Mouse (Mus musculus): ENCODE results near the gene BC051019. TPM values are rescaled to one million over a fixed set of nuclear protein-coding genes. Genes with fewer than 3 reads are reported as not detected.
A peak's percentile ranks its signal among the peaks of the same experiment; 100 is the strongest.

The BC051019 gene
- total RNA-seq, 2 experiments from 2014 or later = not detected

DNA sequence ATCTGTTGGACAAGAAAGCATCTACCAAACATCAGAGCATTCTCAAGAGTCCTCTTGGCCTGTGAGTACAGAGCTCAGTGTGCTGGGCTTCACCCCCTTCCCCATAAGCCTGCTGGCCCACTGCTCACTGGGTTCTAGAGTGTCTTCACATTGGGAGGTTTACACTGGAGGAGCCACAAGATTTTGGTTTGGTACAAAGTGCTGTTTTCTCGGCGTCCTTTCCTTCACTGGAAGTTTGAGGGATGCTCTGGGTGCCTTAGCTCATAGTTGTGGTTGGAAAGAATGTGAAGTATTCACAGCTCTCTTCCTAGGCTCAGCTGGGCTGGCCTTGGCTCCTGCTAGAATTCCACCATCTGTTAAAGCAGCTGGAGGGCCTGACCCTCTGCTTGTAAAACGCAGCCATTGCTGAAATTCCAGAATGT, 14.7 kb downstream of the BC051019 start:
- DNase-seq = peak; percentile 78

GRCm38 (mm10) chr7:109707023-109707785, 16.4 kb downstream of the BC051019 start:
- no peak for DNase-seq

DNA sequence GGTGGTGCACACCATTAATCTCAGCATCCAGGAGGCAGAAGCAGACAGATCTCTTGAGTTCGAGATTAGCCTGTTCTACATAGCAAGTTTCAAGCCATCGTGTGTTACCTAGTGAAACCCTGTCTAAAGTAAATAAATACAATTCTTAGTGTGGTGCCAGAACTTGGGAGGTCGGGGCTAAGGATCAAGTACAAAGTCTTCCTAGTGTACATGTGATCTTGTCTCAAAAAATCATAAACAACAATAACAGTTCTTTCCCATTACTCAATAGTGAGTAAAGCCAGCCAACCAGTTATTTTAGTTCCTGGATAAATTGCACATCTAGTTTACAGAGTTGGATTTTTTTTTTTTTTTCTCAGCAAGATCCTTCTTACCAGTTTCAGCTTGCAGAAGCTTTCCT, 19.2 kb downstream of the BC051019 start:
- DNase-seq = no peak

DNA sequence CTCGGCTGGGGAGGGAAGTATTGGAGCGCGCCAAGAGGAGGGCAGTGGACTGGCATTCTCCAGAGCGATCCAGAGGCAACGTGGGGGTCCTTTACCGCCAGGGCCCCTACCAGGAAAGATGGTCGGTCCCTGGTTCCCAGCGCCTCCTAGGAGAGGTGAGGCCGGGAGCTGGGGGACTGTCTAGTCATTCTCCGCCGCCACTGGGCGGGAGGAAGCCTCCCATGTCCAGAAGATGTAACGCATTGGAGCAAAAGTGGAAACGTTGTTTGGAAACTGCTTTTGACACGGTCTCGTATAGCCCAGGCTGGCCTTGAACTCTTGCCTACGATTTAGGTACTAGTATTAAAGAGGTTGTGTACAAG, 19.7 kb downstream of the BC051019 start:
- DNase-seq = no peak

DNA sequence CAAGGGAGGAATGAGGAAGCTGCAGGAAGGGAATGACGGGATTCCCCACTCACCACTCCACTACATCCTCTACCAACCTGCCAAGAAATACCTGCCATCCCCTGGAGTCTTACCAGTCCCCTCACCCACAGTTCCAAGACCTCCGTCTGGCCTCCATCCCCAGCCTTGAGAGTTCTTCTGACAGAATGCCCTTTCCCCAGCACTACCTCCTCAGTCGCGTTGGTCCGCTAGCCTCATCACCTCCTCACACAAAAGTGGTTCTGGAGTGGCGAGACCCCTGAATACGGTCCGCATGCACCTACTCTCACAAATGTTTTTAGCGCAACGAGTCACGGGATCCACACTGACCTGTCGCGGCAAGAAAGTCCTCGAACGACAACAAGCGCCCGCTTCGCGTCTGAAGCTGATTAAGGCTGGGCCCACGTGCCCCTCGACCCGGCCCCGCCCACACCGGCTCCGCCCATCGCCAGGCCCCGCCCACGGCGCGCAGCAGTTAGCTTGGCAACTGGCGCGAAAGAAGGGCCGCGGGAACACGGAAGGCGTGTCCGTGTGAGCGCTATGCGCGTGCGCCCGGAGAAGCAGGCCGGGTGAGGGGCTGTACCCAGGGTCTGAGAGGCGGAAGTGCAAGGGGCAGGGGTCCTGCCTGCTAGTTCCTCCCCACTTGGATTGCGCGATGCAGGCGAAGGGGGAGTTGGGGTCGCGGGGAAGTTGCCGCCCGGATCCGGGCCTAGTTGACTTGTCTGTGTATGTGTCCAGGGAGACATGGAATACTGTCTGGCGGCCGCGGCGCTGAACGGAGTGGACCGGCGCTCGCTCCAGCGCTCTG, 20.2 kb downstream of the BC051019 start, which contains the start of the genes St5 and Akip1:
St5 (minus strand) TSS at position 416 of the 826 bp plus-strand sequence.
Akip1 (plus strand) TSS at position 501 of the 826 bp plus-strand sequence.
- peak; percentile 94 for DNase-seq

DNA sequence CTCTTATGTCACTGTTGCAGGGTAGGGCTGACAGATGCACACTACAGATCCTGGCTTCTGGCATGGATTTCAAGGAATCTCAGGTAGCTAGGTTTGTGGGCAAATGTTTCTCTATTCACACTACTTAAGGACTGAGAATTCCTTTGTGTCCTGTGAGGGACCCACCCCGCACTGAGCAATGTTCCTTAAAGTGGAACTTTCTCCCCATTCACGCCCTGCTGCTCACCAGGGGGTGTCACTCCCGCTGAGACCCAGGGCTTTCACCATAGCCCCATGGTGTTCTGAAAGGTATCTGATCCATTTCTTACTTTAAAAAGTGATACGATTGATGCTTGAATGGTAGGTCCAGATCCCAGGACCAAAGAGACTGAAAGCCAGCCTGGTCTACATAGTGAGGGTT, 20.9 kb downstream of the BC051019 start:
- no peak for DNase-seq

- DNase-seq = no peak
Observed at GRCm38 (mm10) chr7:109700213-109700612, 23.4 kb downstream of the BC051019 start.

- DNase-seq = no peak
Observed at GRCm38 (mm10) chr7:109695339-109695726, 28.3 kb downstream of the BC051019 start.

- DNase-seq = no peak
Observed at GRCm38 (mm10) chr7:109694576-109695338, 28.9 kb downstream of the BC051019 start.

GRCm38 (mm10) chr7:109690961-109691360, 32.7 kb downstream of the BC051019 start:
- DNase-seq = no peak

- DNase-seq = no peak
Observed at GRCm38 (mm10) chr7:109690101-109690500, 33.5 kb downstream of the BC051019 start.

DNA sequence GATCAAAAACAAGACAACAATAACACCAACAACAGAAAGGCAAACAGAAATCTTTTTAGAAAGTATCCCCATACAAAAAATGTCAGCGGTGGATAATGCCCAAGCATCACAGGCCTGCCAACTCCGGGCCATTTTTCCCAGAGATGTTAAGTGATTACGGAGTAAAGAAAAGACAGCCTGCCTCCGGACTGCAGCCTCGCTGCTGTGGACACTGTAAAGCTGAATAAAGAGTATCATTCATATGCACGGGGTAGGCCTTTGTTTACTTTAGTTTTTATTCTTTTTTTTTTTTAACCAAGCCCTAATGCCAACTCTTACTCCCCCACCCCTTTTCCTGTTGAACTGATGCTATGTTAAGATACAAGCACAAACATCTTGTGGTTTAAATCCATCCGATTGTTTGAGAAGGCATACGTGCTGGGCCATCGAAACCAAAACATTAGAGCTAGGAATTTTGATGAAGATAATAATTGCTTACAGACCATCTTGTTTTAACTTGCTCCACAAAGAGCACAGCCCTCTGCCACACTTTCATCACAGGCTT, 37.0 kb downstream of the BC051019 start:
- no peak for DNase-seq

GRCm38 (mm10) chr7:109680879-109681278, 42.8 kb downstream of the BC051019 start:
- no peak for DNase-seq

DNA sequence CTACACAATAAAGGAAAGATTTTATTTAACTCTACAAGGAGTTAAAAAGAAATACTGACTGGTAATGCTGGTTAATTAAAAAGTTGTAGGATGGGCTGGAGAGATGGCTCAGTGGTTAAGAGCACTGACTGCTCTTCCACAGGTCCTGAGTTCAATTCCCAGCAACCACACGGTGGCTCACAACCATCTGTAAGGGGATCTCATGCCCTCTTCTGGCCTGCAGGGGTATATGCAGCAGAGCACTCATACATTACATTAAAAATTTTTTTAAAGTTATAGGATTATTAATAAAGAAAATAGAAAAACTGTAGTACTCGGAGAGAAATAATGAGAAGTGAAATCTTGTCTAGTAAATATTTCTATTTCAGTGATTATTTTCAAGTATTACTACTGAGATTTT, 43.4 kb downstream of the BC051019 start:
- DNase-seq = no peak

DNA sequence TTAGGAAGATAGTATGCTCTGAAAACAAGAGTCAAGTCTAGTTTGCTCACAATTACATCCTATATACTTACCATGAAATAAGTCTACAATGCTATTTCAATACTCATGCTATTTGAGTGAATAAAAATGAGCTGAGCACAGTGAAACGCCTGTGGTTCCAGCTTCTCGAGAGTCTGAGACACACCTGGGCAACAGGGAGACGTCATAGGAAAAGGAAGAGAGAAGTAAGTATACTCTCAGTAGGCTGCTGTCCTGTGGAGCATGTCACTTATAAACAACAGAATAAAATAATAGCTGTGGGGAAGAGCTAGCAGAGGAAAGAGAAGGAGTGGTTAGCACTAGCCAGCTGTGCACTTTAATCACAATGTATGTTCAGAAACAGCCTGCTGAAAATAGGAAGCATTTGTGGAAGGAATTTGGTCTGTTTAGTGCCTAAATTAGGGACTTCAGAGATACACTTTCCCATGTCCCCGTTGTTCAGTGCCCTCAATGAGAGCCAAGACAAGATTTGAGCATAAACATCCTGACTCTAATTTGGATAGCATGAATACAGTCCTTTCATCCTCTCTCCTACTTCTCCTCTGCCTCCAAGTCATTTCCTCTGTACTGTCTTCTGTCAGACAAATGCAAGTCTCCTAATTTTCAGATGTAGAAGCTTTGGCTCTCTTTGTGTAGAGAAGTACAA, 48.6 kb downstream of the BC051019 start:
- DNase-seq = no peak

GRCm38 (mm10) chr7:109671581-109672471, 51.8 kb downstream of the BC051019 start:
- peak; percentile 80 for DNase-seq

DNA sequence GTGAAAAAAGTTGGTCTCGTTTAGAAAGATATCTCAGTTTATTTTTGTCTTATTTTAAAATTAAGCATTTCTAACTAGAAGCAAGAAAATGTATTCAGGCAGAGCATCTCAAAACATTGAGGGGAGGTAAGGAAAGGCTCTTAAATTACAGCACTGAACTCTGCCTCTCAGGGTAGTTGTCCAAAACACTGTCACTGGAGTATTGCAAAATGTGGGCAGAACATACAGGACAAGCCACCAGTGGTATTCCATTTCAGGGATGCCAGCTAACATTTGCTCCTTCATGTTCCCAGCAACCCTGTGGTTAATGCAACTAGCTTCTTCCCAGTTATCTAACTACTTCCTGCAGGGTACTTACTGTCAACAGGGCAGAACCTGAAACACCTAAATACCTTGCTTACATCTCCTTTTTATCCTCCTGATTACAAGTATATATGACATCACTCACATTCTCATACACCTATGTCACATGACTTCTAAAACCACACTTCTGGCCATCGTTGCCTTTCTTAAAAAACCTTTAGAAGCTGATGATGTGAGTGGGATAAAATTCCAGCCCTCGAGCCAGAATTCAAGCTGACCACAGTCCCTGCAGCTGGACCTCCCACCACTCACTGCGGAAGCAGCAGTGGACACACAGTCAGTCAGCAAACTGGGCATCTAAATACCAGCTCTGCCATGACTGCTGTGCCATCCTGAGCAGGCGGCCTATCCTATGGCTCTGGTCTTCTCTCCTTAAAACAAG, 54.1 kb downstream of the BC051019 start:
- no peak for DNase-seq

GRCm38 (mm10) chr7:109666664-109667063, 57.0 kb downstream of the BC051019 start:
- DNase-seq = no peak

DNA sequence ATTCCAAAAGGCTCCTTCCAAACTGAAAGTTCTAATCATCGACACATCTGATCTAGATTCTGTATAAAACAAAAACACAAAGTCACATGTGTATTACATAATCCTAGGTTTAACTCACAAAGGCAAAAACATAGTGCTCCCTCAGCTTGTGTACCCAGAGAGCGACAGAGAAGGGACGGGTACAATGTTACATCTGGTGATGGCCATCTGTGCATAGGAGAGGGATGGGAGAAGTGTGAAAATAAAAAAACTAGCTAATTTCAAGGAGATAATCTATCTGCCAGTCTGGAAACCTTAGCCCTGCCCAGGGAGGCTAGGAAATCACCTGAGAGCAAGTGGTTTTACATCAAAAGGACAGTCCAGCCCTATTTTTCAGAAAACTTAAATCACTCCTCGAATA, 61.0 kb downstream of the BC051019 start:
- no peak for DNase-seq
